Mouse (Mus musculus) lung, postnatal 0 days (tissue): ENCODE data around the gene Ppp1r3e. TPM values are rescaled to one million over a fixed set of nuclear protein-coding genes. Genes with fewer than 3 reads are reported as not detected.

Experiments used
- ATAC-seq: fragments of 200-750 bp; cut with Nextera tagmentation; 2 replicates; pipeline ENCODE4 v1.8.0; 2017; ENCODE audit warnings: moderate library complexity
- DNase-seq: peaks from one replicate; pipeline ENCODE4 v3.0.0-alpha.2; 2016; ENCODE audit warnings: low spot score
- H3K27ac ChIP-seq: fragments of 300-500 bp; sonication (generic); 2 replicates; pipeline ENCODE4 v1.5.1; 2014; ENCODE audit warnings: antibody characterized with exemption, mild to moderate bottlenecking, low read length, mixed read lengths
- H3K27me3 ChIP-seq: fragments of 300-500 bp; sonication (generic); replicated peaks from 2 replicates; pipeline ENCODE4 v1.6.1; 2014; ENCODE audit warnings: low read length, mixed read lengths; ENCODE audit not compliant: insufficient read depth
- H3K36me3 ChIP-seq: fragments of 300-500 bp; sonication (generic); 2 replicates; pipeline ENCODE4 v1.6.1; 2014; ENCODE audit warnings: low read length, mixed read lengths; ENCODE audit not compliant: insufficient read depth
- H3K4me1 ChIP-seq: fragments of 300-500 bp; sonication (generic); 2 replicates; pipeline ENCODE4 v1.6.1; 2014; ENCODE audit warnings: antibody characterized with exemption, low read depth, low read length, mixed read lengths; ENCODE audit not compliant: insufficient read depth
- H3K4me2 ChIP-seq: fragments of 300-500 bp; sonication (generic); replicated peaks from 2 replicates; pipeline ENCODE4 v1.6.1; 2014; ENCODE audit warnings: low read depth, mild to moderate bottlenecking, low read length, moderate library complexity, mixed read lengths
- H3K4me3 ChIP-seq: fragments of 300-500 bp; sonication (generic); 2 replicates; pipeline ENCODE4 v1.5.1; 2014; ENCODE audit warnings: low read depth, low read length
- H3K9ac ChIP-seq: fragments of 300-500 bp; sonication (generic); replicated peaks from 2 replicates; pipeline ENCODE4 v1.6.1; 2014; ENCODE audit warnings: low read depth, mild to moderate bottlenecking
- H3K9me3 ChIP-seq: fragments of 300-500 bp; sonication (generic); 2 replicates; pipeline ENCODE4 v1.6.1; 2016; ENCODE audit warnings: low read length, mixed read lengths
- CTCF ChIP-seq: IDR thresholded peaks from 2 replicates; pipeline ENCODE4 v1.5.1; 2016; ENCODE audit warnings: antibody characterized with exemption, mild to moderate bottlenecking
- EP300 ChIP-seq: IDR thresholded peaks from 2 replicates; pipeline ENCODE4 v1.6.1; 2016; ENCODE audit warnings: antibody characterized with exemption, mild to moderate bottlenecking, control low read depth
- WGBS: fragments of 180-500 bp; shearing (Covaris S2); extraction: QIAGEN DNeasy Blood & Tissue Kit; methylation state at CpG from one replicate; pipeline ENCODE4 v1.1.7; 2014; 5-methylcytosine and 5-hydroxymethylcytosine counted together
- polyA plus RNA-seq: library from polyadenylated mRNA; unstranded; fragments of >200 nt; fragmentation: Nextera tagmentation; extraction: Ambion mirVana; gene quantifications from 2 replicates; pipeline ENCODE4 v1.2.1, GENCODE M21; 2015

Ppp1r3e gene
- polyA plus RNA-seq, 1 experiment from 2014 or later: 2.5 TPM

DNA sequence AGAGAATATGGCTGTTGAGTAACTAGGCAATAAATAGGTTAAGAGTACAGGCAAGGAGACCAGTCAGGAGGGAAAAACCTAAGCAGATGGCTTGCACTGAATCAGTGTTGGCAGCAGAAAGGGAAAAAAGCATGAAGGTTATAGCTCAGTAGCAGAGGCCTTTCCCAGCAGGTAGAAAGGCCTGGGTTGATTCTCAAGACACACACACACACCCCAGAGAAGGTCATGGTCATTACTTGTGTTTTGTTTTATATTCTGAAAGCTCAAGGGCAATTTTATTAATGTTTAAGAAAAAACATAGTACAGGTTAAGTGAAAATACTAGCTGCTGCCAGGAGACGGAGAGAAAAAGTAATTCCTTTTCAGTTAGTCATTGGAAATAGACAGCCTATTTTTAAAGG lies 53.6 kb downstream of the Ppp1r3e start:
- Histone ChIP-seq H3K4me2 (no peak overlapping the region), H3K36me3 (no peaks in the 10 kb centered on the region), H3K9me3 (no peaks in the 10 kb centered on the region), H3K4me3 (no peak overlapping the region), H3K4me1 (no peaks in the 10 kb centered on the region), H3K27ac (no peak overlapping the region), H3K27me3 (no peaks in the 10 kb centered on the region), H3K9ac (no peak overlapping the region)
- ATAC-seq (no peak), DNase-seq (no peak)
- WGBS: 72% methylated on average over 1 of the region's 1 CpGs
- TF ChIP-seq CTCF (no peak), EP300 (no peak)

Other genes with a start within 250 kb of the Ppp1r3e start
- not detected in 2 replicates for gene Gm17606, start 236.6 kb downstream of the Ppp1r3e start, polyA plus RNA-seq
- 0.32 and 0.50 TPM in 2 replicates for gene Cdh24, start 236.2 kb downstream of the Ppp1r3e start, polyA plus RNA-seq
- gene 1700123O20Rik, start 191.3 kb downstream of the Ppp1r3e start, polyA plus RNA-seq: 63.0 and 67.5 TPM in 2 replicates
- 74.0 and 82.5 TPM in 2 replicates for gene Acin1, start 190.6 kb downstream of the Ppp1r3e start, polyA plus RNA-seq
- 0.20 and 0.25 TPM in 2 replicates for gene Gm29776, start 178.7 kb downstream of the Ppp1r3e start, polyA plus RNA-seq
- gene Cebpe, start 165.4 kb downstream of the Ppp1r3e start, polyA plus RNA-seq: 0.58 and 0.69 TPM in 2 replicates
- 1.2 TPM in 2 replicates for gene Slc7a8, start 95.6 kb downstream of the Ppp1r3e start, polyA plus RNA-seq
- gene Rnf212b, start 63.4 kb downstream of the Ppp1r3e start, polyA plus RNA-seq: not detected in 2 replicates
- 6.2 and 7.5 TPM in 2 replicates for gene Homez, start 6.6 kb downstream of the Ppp1r3e start, polyA plus RNA-seq
- gene Bcl2l2, start 5.8 kb upstream of the Ppp1r3e start, polyA plus RNA-seq: 5.4 and 6.1 TPM in 2 replicates
- gene Gm20521, start 5.9 kb upstream of the Ppp1r3e start, polyA plus RNA-seq: 0.31 and 0.98 TPM in 2 replicates
- 64.4 and 66.1 TPM in 2 replicates for gene Pabpn1, start 14.9 kb upstream of the Ppp1r3e start, polyA plus RNA-seq
- gene Slc22a17, start 35.6 kb upstream of the Ppp1r3e start, polyA plus RNA-seq: 13.6 and 13.8 TPM in 2 replicates
- gene Efs, start 48.6 kb upstream of the Ppp1r3e start, polyA plus RNA-seq: 8.1 and 8.5 TPM in 2 replicates
- not detected in 2 replicates for gene Il25, start 55.1 kb upstream of the Ppp1r3e start, polyA plus RNA-seq
- 0.21 and 0.40 TPM in 2 replicates for gene Cmtm5, start 58.7 kb upstream of the Ppp1r3e start, polyA plus RNA-seq
- 61.0 and 79.5 TPM in 2 replicates for gene Myh6, start 89.4 kb upstream of the Ppp1r3e start, polyA plus RNA-seq
- not detected in 2 replicates for gene Gm17428, start 99.4 kb upstream of the Ppp1r3e start, polyA plus RNA-seq
- 16.4 and 19.1 TPM in 2 replicates for gene Myh7, start 117.1 kb upstream of the Ppp1r3e start, polyA plus RNA-seq
- gene Ngdn, start 137.9 kb upstream of the Ppp1r3e start, polyA plus RNA-seq: 59.1 and 62.8 TPM in 2 replicates
- 1.0 and 1.7 TPM in 2 replicates for gene Zfhx2, start 214.8 kb upstream of the Ppp1r3e start, polyA plus RNA-seq
- gene Thtpa, start 217.2 kb upstream of the Ppp1r3e start, polyA plus RNA-seq: 13.6 and 14.1 TPM in 2 replicates
- 11.5 and 13.3 TPM in 2 replicates for gene Ap1g2, start 229.0 kb upstream of the Ppp1r3e start, polyA plus RNA-seq
- 0.08 and 0.17 TPM in 2 replicates for gene Jph4, start 239.4 kb upstream of the Ppp1r3e start, polyA plus RNA-seq